Mouse (Mus musculus) hindbrain, embryonic 13.5 days (tissue): ENCODE data around the gene Hmcn1. TPM values are rescaled to one million over a fixed set of nuclear protein-coding genes. Genes with fewer than 3 reads are reported as not detected.

Experiments
- ATAC-seq: fragments of 200-750 bp; cut with Nextera tagmentation; 2 replicates; pipeline ENCODE4 v1.8.0; 2017; ENCODE audit warnings: moderate TSS enrichment; ENCODE audit not compliant: low FRiP score
- H3K27ac ChIP-seq: fragments of 300-500 bp; sonication (generic); 2 replicates; pipeline ENCODE4 v1.5.1; 2015; ENCODE audit warnings: inconsistent platforms, mild to moderate bottlenecking, moderate library complexity
- H3K27me3 ChIP-seq: fragments of 300-500 bp; sonication (generic); 2 replicates; pipeline ENCODE4 v1.6.1; 2015; ENCODE audit warnings: mild to moderate bottlenecking, inconsistent platforms
- H3K36me3 ChIP-seq: fragments of 300-500 bp; sonication (generic); 2 replicates; pipeline ENCODE4 v1.6.1; 2015; ENCODE audit warnings: mild to moderate bottlenecking, inconsistent platforms
- H3K4me1 ChIP-seq: fragments of 300-500 bp; sonication (generic); replicated peaks from 2 replicates; pipeline ENCODE4 v1.6.1; 2015; ENCODE audit warnings: inconsistent platforms
- H3K4me2 ChIP-seq: fragments of 300-500 bp; sonication (generic); 2 replicates; pipeline ENCODE4 v1.6.1; 2015; ENCODE audit warnings: inconsistent platforms, mild to moderate bottlenecking, moderate library complexity
- H3K4me3 ChIP-seq: fragments of 300-500 bp; sonication (generic); 2 replicates; pipeline ENCODE4 v1.5.1; 2015; ENCODE audit warnings: mild to moderate bottlenecking, inconsistent platforms
- H3K9ac ChIP-seq: fragments of 300-500 bp; sonication (generic); 2 replicates; pipeline ENCODE4 v1.6.1; 2015; ENCODE audit warnings: mild to moderate bottlenecking, inconsistent platforms
- H3K9me3 ChIP-seq: fragments of 300-500 bp; sonication (generic); 2 replicates; pipeline ENCODE4 v1.6.1; 2016; ENCODE audit warnings: inconsistent platforms
- WGBS: fragments of 180-500 bp; shearing (Covaris S2); methylation state at CpG from one replicate; pipeline ENCODE4 v1.1.7; 2015; 5-methylcytosine and 5-hydroxymethylcytosine counted together
- polyA plus RNA-seq: library from polyadenylated mRNA; unstranded; fragments of >200 nt; fragmentation: Nextera tagmentation; extraction: Ambion mirVana; gene quantifications from 2 replicates; pipeline ENCODE4 v1.2.1, GENCODE M21; 2015

Gene Hmcn1
- polyA plus RNA-seq, 1 experiment from 2014 or later, result 2.6 TPM

- no peak for ATAC-seq
- H3K4me3 ChIP-seq, result no peak overlapping the region
- H3K4me2 ChIP-seq, result no peak overlapping the region
- no peak overlapping the region for H3K9ac ChIP-seq
- H3K36me3 ChIP-seq, result no peaks in the 10 kb centered on the region
- WGBS, result 89% methylated on average over 19 of the region's 19 CpGs
- no peak overlapping the region for H3K27ac ChIP-seq
- H3K9me3 ChIP-seq, result no peaks in the 10 kb centered on the region
- H3K4me1 ChIP-seq, result no peaks in the 10 kb centered on the region
- H3K27me3 ChIP-seq, result no peaks in the 10 kb centered on the region
Observed at GRCm38 (mm10) chr1:151025049-151025773, 32.0 kb upstream of the Hmcn1 start.

GRCm38 (mm10) chr1:151019273-151019890 lies 26.1 kb upstream of the Hmcn1 start:
- ATAC-seq, result peak; percentile 46; the same call in 1 of the 2 replicates
- Histone ChIP-seq H3K9ac (no peak overlapping the region), H3K27ac (no peak overlapping the region), H3K4me2 (no peak overlapping the region), H3K36me3 (no peaks in the 10 kb centered on the region), H3K4me3 (no peak overlapping the region), H3K9me3 (no peaks in the 10 kb centered on the region), H3K27me3 (no peaks in the 10 kb centered on the region), H3K4me1 (no peaks in the 10 kb centered on the region)
- 68% methylated on average over 2 of the region's 2 CpGs for WGBS

GRCm38 (mm10) chr1:151011056-151011455 lies 17.8 kb upstream of the Hmcn1 start:
- H3K4me2 ChIP-seq, result no peak overlapping the region
- no peak overlapping the region for H3K4me3 ChIP-seq
- ATAC-seq, result no peak
- 0 out of 2 replicates have a peak, but pooled peaks cover 5% of the 10 kb centered on the region for H3K27me3 ChIP-seq
- no peaks in the 10 kb centered on the region for H3K36me3 ChIP-seq
- no peak overlapping the region for H3K9ac ChIP-seq
- H3K9me3 ChIP-seq, result no peaks in the 10 kb centered on the region
- no peaks in the 10 kb centered on the region for H3K4me1 ChIP-seq
- 29% methylated on average over 7 of the region's 7 CpGs for WGBS
- H3K27ac ChIP-seq, result no peak overlapping the region

GRCm38 (mm10) chr1:151009115-151009797 lies 16.0 kb upstream of the Hmcn1 start:
- peak; percentile 81 for ATAC-seq
- Histone ChIP-seq H3K4me3 (no peak overlapping the region), H3K27me3 (0 out of 2 replicates have a peak, but pooled peaks cover 5% of the 10 kb centered on the region), H3K4me1 (no peaks in the 10 kb centered on the region), H3K27ac (no peak overlapping the region), H3K4me2 (no peak overlapping the region), H3K36me3 (no peaks in the 10 kb centered on the region), H3K9me3 (no peaks in the 10 kb centered on the region), H3K9ac (no peak overlapping the region)
- WGBS, result 31% methylated on average over 6 of the region's 6 CpGs

GRCm38 (mm10) chr1:151007747-151008146 lies 14.5 kb upstream of the Hmcn1 start:
- Histone ChIP-seq H3K4me3 (no peak overlapping the region), H3K9me3 (no peaks in the 10 kb centered on the region), H3K36me3 (no peaks in the 10 kb centered on the region), H3K27me3 (0 out of 2 replicates have a peak, but pooled peaks cover 5% of the 10 kb centered on the region), H3K9ac (no peak overlapping the region), H3K4me2 (no peak overlapping the region), H3K4me1 (no peaks in the 10 kb centered on the region), H3K27ac (no peak overlapping the region)
- WGBS, result 79% methylated on average over 4 of the region's 4 CpGs
- no peak for ATAC-seq

- ATAC-seq, result no peak
- no peaks in the 10 kb centered on the region for H3K4me1 ChIP-seq
- H3K27me3 ChIP-seq, result no peaks in the 10 kb centered on the region
- H3K9ac ChIP-seq, result no peak overlapping the region
- H3K4me3 ChIP-seq, result no peak overlapping the region
- WGBS, result 80% methylated on average over 5 of the region's 5 CpGs
- H3K36me3 ChIP-seq, result no peaks in the 10 kb centered on the region
- H3K4me2 ChIP-seq, result no peak overlapping the region
- H3K9me3 ChIP-seq, result no peaks in the 10 kb centered on the region
- no peak overlapping the region for H3K27ac ChIP-seq
Observed at GRCm38 (mm10) chr1:151004007-151004406, 10.8 kb upstream of the Hmcn1 start.

GRCm38 (mm10) chr1:151001868-151002428 lies 8.7 kb upstream of the Hmcn1 start:
- WGBS, result 74% methylated on average over 8 of the region's 8 CpGs
- Histone ChIP-seq H3K9me3 (no peaks in the 10 kb centered on the region), H3K27me3 (no peaks in the 10 kb centered on the region), H3K36me3 (no peaks in the 10 kb centered on the region), H3K27ac (no peak overlapping the region), H3K9ac (no peak overlapping the region), H3K4me2 (no peak overlapping the region), H3K4me3 (no peak overlapping the region), H3K4me1 (no peaks in the 10 kb centered on the region)
- ATAC-seq, result no peak

- H3K4me3 ChIP-seq, result no peak overlapping the region
- 0 out of 2 replicates have a peak, but pooled peaks cover 5% of the 10 kb centered on the region for H3K9me3 ChIP-seq
- H3K36me3 ChIP-seq, result no peaks in the 10 kb centered on the region
- H3K9ac ChIP-seq, result no peak overlapping the region
- no peaks in the 10 kb centered on the region for H3K4me1 ChIP-seq
- no peak overlapping the region for H3K27ac ChIP-seq
- ATAC-seq, result no peak
- H3K27me3 ChIP-seq, result no peaks in the 10 kb centered on the region
- WGBS, result 64% methylated on average over 13 of the region's 13 CpGs
- no peak overlapping the region for H3K4me2 ChIP-seq
Observed at GRCm38 (mm10) chr1:151000714-151001113, 7.5 kb upstream of the Hmcn1 start.

GRCm38 (mm10) chr1:150994612-150995011 lies 1.4 kb upstream of the Hmcn1 start:
- 82% methylated on average over 2 of the region's 2 CpGs for WGBS
- Histone ChIP-seq H3K27me3 (peaks cover 12% of the 10 kb centered on the region), H3K36me3 (no peaks in the 10 kb centered on the region), H3K4me3 (no peak overlapping the region), H3K9ac (no peak overlapping the region), H3K27ac (no peak overlapping the region), H3K9me3 (0 out of 2 replicates have a peak, but pooled peaks cover 5% of the 10 kb centered on the region), H3K4me1 (peaks cover 24% of the 10 kb centered on the region), H3K4me2 (no peak overlapping the region)
- ATAC-seq, result no peak

- Histone ChIP-seq H3K4me1 (peaks cover 24% of the 10 kb centered on the region), H3K4me3 (peak overlapping the region; percentile 52), H3K9me3 (0 out of 2 replicates have a peak, but pooled peaks cover 5% of the 10 kb centered on the region), H3K36me3 (no peaks in the 10 kb centered on the region), H3K4me2 (peak overlapping the region; percentile 92), H3K27ac (0 out of 2 replicates have a peak overlapping the region, but pooled peaks have one; percentile 8), H3K27me3 (peaks cover 12% of the 10 kb centered on the region), H3K9ac (peak overlapping the region; percentile 75)
- 0 out of 2 replicates have a peak, but pooled peaks have one; percentile 9 for ATAC-seq
- WGBS, result 2% methylated on average over 6 of the region's 6 CpGs
Observed at GRCm38 (mm10) chr1:150992711-150993161, 499 bp downstream of the Hmcn1 start.

- no peak for ATAC-seq
- Histone ChIP-seq H3K4me1 (peaks cover 24% of the 10 kb centered on the region), H3K36me3 (no peaks in the 10 kb centered on the region), H3K27me3 (peaks cover 12% of the 10 kb centered on the region), H3K27ac (no peak overlapping the region), H3K9ac (peak overlapping the region; percentile 55; the same call in 1 of the 2 replicates), H3K9me3 (0 out of 2 replicates have a peak, but pooled peaks cover 5% of the 10 kb centered on the region), H3K4me3 (peak overlapping the region; percentile 52), H3K4me2 (peak overlapping the region; percentile 92)
- WGBS, result 3% methylated on average over 10 of the region's 10 CpGs
Observed at GRCm38 (mm10) chr1:150991745-150992554, 1.3 kb downstream of the Hmcn1 start.
